Mouse (Mus musculus): Measurements from ENCODE around the gene Mgarp. TPM values are rescaled to one million over a fixed set of nuclear protein-coding genes. Genes with fewer than 3 reads are reported as not detected.

Mgarp gene
- total and polyA plus RNA-seq, 3 experiments = 0.65 to 5.2 TPM; not detected in 1

DNA sequence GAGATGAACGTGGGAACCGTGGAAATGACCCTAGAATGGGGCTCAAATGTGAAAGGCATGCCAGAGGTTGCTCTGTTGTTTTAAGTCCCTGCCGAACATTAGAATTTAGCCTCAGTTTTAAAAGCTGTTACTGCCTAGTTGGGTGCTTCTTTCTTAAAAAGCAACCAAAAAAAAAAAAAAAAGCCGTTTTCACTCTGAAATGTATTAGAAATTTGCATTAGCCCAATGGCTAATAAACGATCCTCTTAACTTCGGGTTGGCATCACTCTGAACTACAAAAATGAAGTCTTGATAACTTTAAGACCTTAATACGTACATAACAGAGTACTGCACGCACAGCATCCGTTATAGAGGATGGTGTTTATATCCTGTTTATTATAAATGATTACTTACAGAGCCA lies 54.4 kb downstream of the Mgarp start:
- Histone ChIP-seq H3K9me3 (replicated peaks; ENCODE audit: insufficient read depth, low read length) (no peaks in the 10 kb centered on the region), H3K79me2 (ENCODE audit: control insufficient read depth, insufficient read depth, low read length, poor library complexity) (peaks cover 38% of the 10 kb centered on the region), H3K36me3 (ENCODE audit: control insufficient read depth in 1 of 2, insufficient read depth in 2 of 2, low read length in 2 of 2) (peaks cover 0 to 12% of the 10 kb centered on the region in 2 experiments; a peak in 2 of 4 replicates), H3K4me3 (ENCODE audit: control insufficient read depth in 1 of 2, insufficient read depth in 1 of 2, low read depth in 2 of 2, low read length in 2 of 2) (peak overlapping the region; percentile 77 to 88), H3K27me3 (ENCODE audit: control insufficient read depth in 1 of 2, insufficient read depth in 2 of 2, low read length in 2 of 2) (no peaks in the 10 kb centered on the region), H3K4me1 (ENCODE audit: control insufficient read depth in 1 of 2, insufficient read depth in 2 of 2, low read length in 2 of 2) (peaks cover 5 to 7% of the 10 kb centered on the region in 2 experiments), H3K9ac (ENCODE audit: control insufficient read depth, low read depth, low read length, poor library complexity, severe bottlenecking) (peak overlapping the region; percentile 95), H3K27ac (ENCODE audit: control insufficient read depth, low read depth, low read length) (peak overlapping the region; percentile 97)
- peak; percentile 65 for DNase-seq (ENCODE audit: low read depth, low spot score)
- TF ChIP-seq NELFE (IDR thresholded peaks at IDR 0.05; ENCODE audit: low read depth, low read length) (no peak), SIN3A (IDR thresholded peaks at IDR 0.05; ENCODE audit: low read length) (0 out of 2 replicates have a peak, but pooled peaks have one; percentile 5), ETS1 (IDR thresholded peaks at IDR 0.05; ENCODE audit: low read depth, low read length) (0 out of 2 replicates have a peak, but pooled peaks have one; percentile 21), POLR2AphosphoS2 (IDR thresholded peaks at IDR 0.05; ENCODE audit: low read length) (no peak), ZNF384 (IDR thresholded peaks at IDR 0.05; ENCODE audit: low read depth, low read length) (peak; percentile 60; the same call in 1 of the 2 replicates)

DNA sequence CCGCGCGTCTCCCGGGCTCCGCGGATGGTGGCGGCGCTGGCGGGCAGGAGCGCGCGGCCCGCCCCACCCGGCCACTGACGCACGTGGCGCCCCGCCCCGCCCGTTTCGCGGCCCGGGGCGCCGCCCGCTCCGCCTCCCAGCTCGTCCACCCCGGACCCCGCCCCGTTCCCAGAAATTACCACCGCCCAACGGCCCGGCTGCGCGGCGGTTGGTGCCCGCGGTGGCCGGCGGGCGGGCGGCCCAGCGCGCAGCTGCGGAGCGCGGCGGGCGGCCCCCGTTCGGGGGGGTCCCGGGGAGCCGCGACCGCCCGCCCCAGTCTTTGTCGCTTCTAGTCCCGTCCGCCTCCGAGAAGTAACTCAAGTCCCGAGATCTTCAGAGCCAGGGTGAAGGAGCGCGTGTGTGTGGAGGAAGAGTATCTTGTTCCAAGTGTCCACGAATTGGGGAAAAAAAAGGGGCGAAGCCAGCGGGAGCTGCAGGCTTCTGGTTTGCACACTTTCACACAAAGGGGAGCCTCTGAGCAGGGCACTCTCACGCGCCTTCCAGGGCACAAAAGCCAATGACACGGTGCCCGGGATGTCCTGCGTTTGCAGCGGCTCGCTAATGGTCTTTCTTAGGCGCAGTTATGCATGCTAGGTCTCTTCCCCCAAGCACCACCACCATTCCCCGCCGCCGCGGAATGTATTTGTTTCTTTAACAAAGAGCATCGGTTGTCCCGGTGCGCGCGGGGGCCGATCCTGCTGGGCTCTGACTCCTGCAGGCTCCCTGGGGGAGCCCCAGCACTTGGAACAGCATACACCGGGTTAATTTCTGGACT lies 55.1 kb downstream of the Mgarp start:
- H3K36me3 ChIP-seq (ENCODE audit: control insufficient read depth in 1 of 2, insufficient read depth in 2 of 2, low read length in 2 of 2) = peaks cover 0 to 16% of the 10 kb centered on the region in 2 experiments; a peak in 2 of 4 replicates
- no peaks in the 10 kb centered on the region for H3K27me3 ChIP-seq (ENCODE audit: control insufficient read depth in 1 of 2, insufficient read depth in 2 of 2, low read length in 2 of 2)
- H3K79me2 ChIP-seq (ENCODE audit: control insufficient read depth, insufficient read depth, low read length, poor library complexity) = peaks cover 42% of the 10 kb centered on the region
- H3K4me3 ChIP-seq (ENCODE audit: control insufficient read depth in 1 of 2, insufficient read depth in 1 of 2, low read depth in 2 of 2, low read length in 2 of 2) = peak overlapping the region; percentile 87 to 93
- H3K9ac ChIP-seq (ENCODE audit: control insufficient read depth, low read depth, low read length, poor library complexity, severe bottlenecking) = peak overlapping the region; percentile 95
- peak overlapping the region; percentile 97 for H3K27ac ChIP-seq (ENCODE audit: control insufficient read depth, low read depth, low read length)
- H3K4me1 ChIP-seq (ENCODE audit: control insufficient read depth in 1 of 2, insufficient read depth in 2 of 2, low read length in 2 of 2) = peaks cover 8 to 14% of the 10 kb centered on the region in 2 experiments
- peak; percentile 87 for DNase-seq (ENCODE audit: low read depth, low spot score)
- no peaks in the 10 kb centered on the region for H3K9me3 ChIP-seq (replicated peaks; ENCODE audit: insufficient read depth, low read length)
- TF ChIP-seq KAT2A (conservative IDR thresholded peaks at IDR 0.05; ENCODE audit: low read depth, low read length) (no peak), MAZ (IDR thresholded peaks at IDR 0.05; ENCODE audit: low read depth, low read length) (0 out of 2 replicates have a peak, but pooled peaks have one; percentile 16), TBP (IDR thresholded peaks at IDR 0.05; ENCODE audit: low read depth, low read length) (peak; percentile 46; the same call in 1 of the 2 replicates), ZKSCAN1 (IDR thresholded peaks at IDR 0.05; ENCODE audit: low read depth, low read length) (no peak), SIN3A (IDR thresholded peaks at IDR 0.05; ENCODE audit: low read length) (peak; percentile 53), EP300 (IDR thresholded peaks at IDR 0.05; ENCODE audit: low read depth in 1 of 2, low read length in 2 of 2) (peak in 1 of 2 experiments; percentile 15; a peak in 1 of 4 replicates), E2F4 (IDR thresholded peaks at IDR 0.05; ENCODE audit: borderline replicate concordance, low read depth, low read length) (no peak), BHLHE40 (IDR thresholded peaks at IDR 0.05; ENCODE audit: borderline replicate concordance, low read depth, low read length) (no peak; the same call in 1 of the 2 replicates), TCF12 (IDR thresholded peaks at IDR 0.05; ENCODE audit: low read depth, low read length) (no peak), USF2 (IDR thresholded peaks at IDR 0.05; ENCODE audit: borderline replicate concordance in 1 of 2, insufficient read depth in 1 of 2, low read depth in 1 of 2, low read length in 2 of 2) (no peak), POLR2AphosphoS5 (IDR thresholded peaks at IDR 0.05; ENCODE audit: borderline replicate concordance, low read depth, low read length) (no peak), MAX (IDR thresholded peaks at IDR 0.05; ENCODE audit: low read length) (peak; percentile 76), POLR2A (IDR thresholded peaks at IDR 0.05; ENCODE audit: control insufficient read depth in 1 of 2, insufficient read depth in 1 of 2, low read depth in 1 of 2, low read length in 2 of 2, poor library complexity in 1 of 2) (peak; percentile 54 to 76; a peak in 3 of 4 replicates), RCOR1 (IDR thresholded peaks at IDR 0.05; ENCODE audit: low read depth, low read length) (no peak), GATA1 (IDR thresholded peaks at IDR 0.05; ENCODE audit: low read depth, low read length) (no peak), UBTF (IDR thresholded peaks at IDR 0.05; ENCODE audit: borderline replicate concordance, insufficient read depth, low read depth, low read length) (peak; percentile 75; the same call in 1 of the 2 replicates), CHD1 (IDR thresholded peaks at IDR 0.05; ENCODE audit: low read depth, low read length) (no peak), MYB (IDR thresholded peaks at IDR 0.05; ENCODE audit: low read depth, low read length) (peak; percentile 84), ELF1 (IDR thresholded peaks at IDR 0.05; ENCODE audit: low read depth, low read length) (no peak), USF1 (IDR thresholded peaks at IDR 0.05; ENCODE audit: low read depth, low read length) (0 out of 2 replicates have a peak, but pooled peaks have one; percentile 18), ZMIZ1 (IDR thresholded peaks at IDR 0.05; ENCODE audit: low read depth, low read length) (peak; percentile 55; the same call in 1 of the 2 replicates), NELFE (IDR thresholded peaks at IDR 0.05; ENCODE audit: low read depth, low read length) (peak; percentile 75), POLR2AphosphoS2 (IDR thresholded peaks at IDR 0.05; ENCODE audit: low read length) (peak; percentile 54; the same call in 1 of the 2 replicates), JUND (IDR thresholded peaks at IDR 0.05; ENCODE audit: low read depth, low read length) (no peak), GABPA (IDR thresholded peaks at IDR 0.05; ENCODE audit: low read depth, low read length) (no peak), HCFC1 (IDR thresholded peaks at IDR 0.05; ENCODE audit: low read depth, low read length) (no peak; the same call in 1 of the 2 replicates)

All from MEL (cell line).